In the genomic region with DNA sequence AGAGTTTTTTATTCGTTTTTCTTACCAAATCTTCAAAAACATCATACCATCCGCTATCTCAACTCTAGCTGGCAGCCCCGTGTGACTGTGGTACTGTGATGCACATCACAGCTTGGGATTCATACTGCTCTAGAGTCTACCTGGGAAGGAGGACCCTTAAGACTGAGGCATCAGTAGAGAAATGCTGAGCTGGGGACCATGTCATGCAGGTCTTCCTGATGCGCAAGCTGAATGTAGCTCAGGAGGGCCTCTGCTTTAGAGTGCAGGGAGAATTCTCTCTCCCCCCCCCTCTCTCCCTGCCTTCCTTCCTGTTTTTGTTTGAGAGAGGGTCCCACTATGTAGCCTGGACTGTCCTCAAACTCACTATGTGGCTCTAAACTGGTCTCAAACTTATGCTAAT, we compare ENCODE assay signal across 1 mouse cellular context.
TF ChIP-seq lines count a peak whose summit lies in the region.

No protein-coding gene starts in this region.

TF ChIP-seq in MEL, 35 proteins besides CTCF, POLR2A, EP300 and RAD21 (continued from another document):
- TF ChIP-seq HCFC1 (IDR thresholded peaks at IDR 0.05; ENCODE audit: low read depth, low read length) (no peak), NRF1 (IDR thresholded peaks at IDR 0.05; ENCODE audit: insufficient read depth, low read depth, low read length, poor library complexity, severe bottlenecking) (no peak), TCF12 (IDR thresholded peaks at IDR 0.05; ENCODE audit: low read depth, low read length) (no peak), GABPA (IDR thresholded peaks at IDR 0.05; ENCODE audit: low read depth, low read length) (no peak), JUND (IDR thresholded peaks at IDR 0.05; ENCODE audit: low read depth, low read length) (no peak), TAL1 (IDR thresholded peaks at IDR 0.05; ENCODE audit: low read length) (no peak), SIN3A (IDR thresholded peaks at IDR 0.05; ENCODE audit: low read length) (no peak), POLR2AphosphoS5 (IDR thresholded peaks at IDR 0.05; ENCODE audit: borderline replicate concordance, low read depth, low read length) (no peak), RCOR1 (IDR thresholded peaks at IDR 0.05; ENCODE audit: low read depth, low read length) (no peak), UBTF (IDR thresholded peaks at IDR 0.05; ENCODE audit: borderline replicate concordance, insufficient read depth, low read depth, low read length) (no peak), MEF2A (IDR thresholded peaks at IDR 0.05; ENCODE audit: extremely low read depth, insufficient replicate concordance, low read depth, low read length, poor library complexity, severe bottlenecking) (no peak), BHLHE40 (IDR thresholded peaks at IDR 0.05; ENCODE audit: borderline replicate concordance, low read depth, low read length) (no peak), SMC3 (IDR thresholded peaks at IDR 0.05; ENCODE audit: low read depth, low read length) (no peak), ETS1 (IDR thresholded peaks at IDR 0.05; ENCODE audit: low read depth, low read length) (no peak)
